Mouse (Mus musculus): ENCODE data around the gene Ctss.

Gene Ctss

GRCm38 (mm10) chr3:95526622-95527211 is at the start of gene Ctss:
Gene Ctss (plus strand): TSS chr3:95526786.
- no peak for DNase-seq (ENCODE audit: inconsistent age in 2 of 2, low spot score in 1 of 2)

DNA sequence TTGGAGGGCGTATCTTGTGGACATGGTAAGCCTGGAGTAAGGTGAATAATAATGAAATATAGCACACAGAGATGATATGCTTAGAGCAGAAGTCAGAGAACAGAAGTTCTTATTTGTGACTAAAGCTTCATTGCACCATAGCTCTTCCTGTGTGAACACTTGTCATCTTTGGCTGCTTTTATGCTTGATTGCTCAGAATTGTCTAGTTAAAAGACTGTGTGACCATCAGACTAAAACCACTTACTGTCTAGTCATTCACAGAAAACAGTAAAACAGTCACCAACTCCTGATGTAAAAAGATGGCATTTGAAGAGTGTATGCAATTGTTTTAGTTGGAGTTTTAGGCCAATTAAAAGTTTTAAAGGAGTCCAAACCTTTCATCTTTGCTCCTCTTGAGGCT is 47.6 kb upstream of the Ctss start:
- no peak for DNase-seq (ENCODE audit: inconsistent age in 2 of 2, low spot score in 1 of 2)

DNA sequence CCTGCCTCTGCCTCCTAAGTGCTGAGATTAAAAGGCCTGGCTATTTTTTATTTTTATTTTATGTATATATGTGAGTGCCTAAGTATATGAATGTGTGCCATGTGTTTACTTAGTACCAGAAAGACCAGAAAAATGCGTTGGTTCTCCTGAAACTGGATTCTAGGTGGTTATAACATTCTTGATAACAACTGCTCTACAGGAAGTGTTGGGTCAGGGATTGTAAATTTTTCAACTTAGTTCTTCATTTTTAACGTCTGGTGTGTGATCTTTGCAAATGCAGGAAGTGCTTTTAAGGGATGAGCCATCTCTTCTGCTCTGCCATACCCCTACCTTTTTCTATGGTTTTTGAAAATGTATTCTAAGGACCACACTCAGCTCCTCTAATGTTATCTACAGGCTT is 40.2 kb upstream of the Ctss start:
- DNase-seq (ENCODE audit: inconsistent age in 2 of 2, low spot score in 1 of 2), result no peak

GRCm38 (mm10) chr3:95488679-95489078 is 37.9 kb upstream of the Ctss start:
- DNase-seq (ENCODE audit: inconsistent age in 2 of 2, low spot score in 1 of 2), result no peak

GRCm38 (mm10) chr3:95490238-95490637 is 36.3 kb upstream of the Ctss start:
- no peak for DNase-seq (ENCODE audit: inconsistent age in 2 of 2, low spot score in 1 of 2)

- DNase-seq (ENCODE audit: inconsistent age in 2 of 2, low spot score in 1 of 2), result peak; percentile 53 to 84
Observed at GRCm38 (mm10) chr3:95494342-95494741, 32.2 kb upstream of the Ctss start.

- peak in 1 of 2 experiments; percentile 29 for DNase-seq (ENCODE audit: inconsistent age in 2 of 2, low spot score in 1 of 2)
Observed at GRCm38 (mm10) chr3:95498229-95498628, 28.4 kb upstream of the Ctss start.

DNA sequence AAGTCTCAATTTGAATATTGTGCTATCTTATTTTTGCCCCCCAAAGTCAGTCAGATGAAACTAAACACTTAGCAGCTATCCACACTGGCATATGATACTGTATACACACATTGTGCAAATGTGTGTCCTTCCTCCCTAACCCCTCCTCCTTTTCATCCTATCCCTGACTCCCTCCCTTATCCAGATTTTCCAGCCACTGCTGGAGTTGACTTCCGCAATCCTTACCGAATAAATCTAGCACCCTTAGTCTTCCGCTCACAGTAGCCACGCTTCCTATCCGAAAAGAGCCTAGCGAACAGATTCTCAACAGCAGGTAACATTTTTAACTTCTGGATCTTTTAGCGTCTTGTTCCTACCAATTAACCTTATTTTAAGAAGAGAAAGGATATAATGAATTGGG is 27.6 kb upstream of the Ctss start, which contains the start of gene Ctsk:
Gene Ctsk, plus strand, starts transcription at position 233 of the 400 bp plus-strand sequence.
- no peak for DNase-seq (ENCODE audit: inconsistent age in 2 of 2, low spot score in 1 of 2)

DNA sequence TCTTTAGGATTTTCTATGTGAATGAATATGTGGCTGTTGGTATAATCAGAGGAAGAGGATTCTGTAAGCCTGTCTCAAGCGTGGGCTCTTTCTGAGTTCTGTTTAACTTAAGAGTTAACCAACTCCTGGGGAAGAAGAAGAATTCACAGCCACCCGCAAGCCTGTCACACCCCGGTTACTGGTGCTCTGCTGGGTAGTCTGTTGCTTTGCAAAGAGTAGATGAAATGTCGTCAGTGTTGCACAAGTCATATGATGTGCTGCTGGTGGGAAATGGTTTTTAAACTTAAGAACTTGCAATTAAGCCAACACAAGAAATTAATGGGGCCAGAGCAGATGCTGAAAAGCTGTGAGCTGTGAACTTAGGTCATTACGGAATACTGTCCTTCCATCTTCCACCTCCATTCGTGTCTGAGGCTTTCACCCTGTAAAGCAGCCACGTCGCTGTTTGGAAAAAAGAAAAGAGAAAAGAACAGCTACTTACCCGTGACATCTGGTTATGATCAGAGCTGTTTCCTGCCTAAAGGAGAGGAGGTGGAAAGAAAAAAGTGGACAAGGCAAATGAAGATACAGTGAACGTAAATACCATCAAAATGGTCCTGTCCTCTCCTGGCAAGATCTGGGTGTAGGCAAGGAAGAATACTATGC is 27.0 kb upstream of the Ctss start:
- no peak for DNase-seq (ENCODE audit: inconsistent age in 2 of 2, low spot score in 1 of 2)

GRCm38 (mm10) chr3:95502312-95502711 is 24.3 kb upstream of the Ctss start:
- no peak for DNase-seq (ENCODE audit: inconsistent age in 2 of 2, low spot score in 1 of 2)

DNA sequence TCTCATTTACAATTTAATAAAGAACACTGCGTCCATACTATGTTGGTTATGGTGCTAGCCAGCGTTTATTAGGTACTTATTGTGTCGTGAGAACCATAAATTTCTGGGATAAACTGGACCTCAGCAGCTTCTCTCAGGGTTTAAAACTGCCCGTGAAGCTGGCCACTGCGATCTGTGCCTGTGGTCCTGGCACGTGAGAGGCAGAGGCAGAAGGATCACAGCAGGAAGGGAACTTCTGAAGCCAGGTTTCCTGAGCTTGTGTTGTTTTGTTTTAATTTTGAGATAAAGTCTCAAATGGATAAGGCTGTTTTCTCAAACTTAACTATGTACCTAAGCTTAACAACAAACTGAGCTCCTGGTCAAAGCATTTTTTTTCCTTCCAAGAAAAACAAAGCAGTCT is 17.2 kb upstream of the Ctss start:
- DNase-seq (ENCODE audit: inconsistent age in 2 of 2, low spot score in 1 of 2), result no peak

GRCm38 (mm10) chr3:95511611-95512180 is 14.9 kb upstream of the Ctss start:
- peak; percentile 45 to 55 for DNase-seq (ENCODE audit: inconsistent age in 2 of 2, low spot score in 1 of 2)

DNA sequence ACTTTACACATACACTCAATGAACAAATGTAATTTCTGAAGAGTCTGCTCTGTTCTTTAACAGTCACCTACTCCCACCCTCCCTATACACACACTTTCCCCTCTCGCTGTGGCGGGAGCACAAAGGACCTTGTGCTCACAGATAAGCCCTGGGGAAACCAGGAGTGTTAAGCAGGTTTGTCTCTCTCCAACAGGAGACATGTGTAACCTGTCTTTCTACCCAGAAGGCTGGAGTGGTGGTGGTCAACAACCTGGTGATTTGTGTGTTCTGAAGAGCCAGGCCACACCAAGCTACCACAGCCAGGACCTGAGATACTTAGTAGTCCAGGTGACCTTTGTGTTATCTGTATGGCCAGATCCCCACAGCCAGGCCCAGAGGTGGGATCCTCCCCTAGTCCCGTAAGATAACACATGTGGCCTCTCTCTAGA is 10.0 kb upstream of the Ctss start:
- no peak for DNase-seq (ENCODE audit: inconsistent age in 2 of 2, low spot score in 1 of 2)

GRCm38 (mm10) chr3:95517493-95517898 is 9.1 kb upstream of the Ctss start:
- DNase-seq (ENCODE audit: inconsistent age in 2 of 2, low spot score in 1 of 2), result peak; percentile 73 to 90

- DNase-seq (ENCODE audit: inconsistent age in 2 of 2, low spot score in 1 of 2), result no peak
Observed at GRCm38 (mm10) chr3:95518891-95519290, 7.7 kb upstream of the Ctss start.

DNA sequence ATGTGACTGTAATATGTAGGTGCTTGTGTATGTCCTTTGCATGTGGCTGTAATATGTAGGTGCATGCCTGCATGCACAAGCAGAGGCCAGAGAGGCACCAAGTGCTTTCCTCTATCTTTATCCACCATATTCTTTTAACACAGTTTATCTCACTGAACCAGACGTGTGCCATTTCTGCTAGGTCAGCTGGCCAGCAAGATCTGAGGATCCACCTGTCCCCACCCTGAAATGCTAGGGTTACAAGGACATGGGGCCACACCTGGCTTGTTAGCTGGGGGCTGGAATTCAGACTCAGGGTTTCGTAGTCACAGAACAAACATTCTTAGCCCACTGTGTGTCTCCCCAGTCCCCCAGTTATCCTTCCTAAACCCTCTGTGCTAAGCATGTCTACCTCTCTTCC is 7.3 kb upstream of the Ctss start:
- no peak for DNase-seq (ENCODE audit: inconsistent age in 2 of 2, low spot score in 1 of 2)

- no peak for DNase-seq (ENCODE audit: inconsistent age in 2 of 2, low spot score in 1 of 2)
Observed at GRCm38 (mm10) chr3:95520100-95520499, 6.5 kb upstream of the Ctss start.

- DNase-seq (ENCODE audit: inconsistent age in 2 of 2, low spot score in 1 of 2), result peak in 1 of 2 experiments; percentile 44
Observed at GRCm38 (mm10) chr3:95521168-95521567, 5.4 kb upstream of the Ctss start.

- DNase-seq (ENCODE audit: inconsistent age in 2 of 2, low spot score in 1 of 2), result no peak
Observed at GRCm38 (mm10) chr3:95523662-95524061, 2.9 kb upstream of the Ctss start.

DNA sequence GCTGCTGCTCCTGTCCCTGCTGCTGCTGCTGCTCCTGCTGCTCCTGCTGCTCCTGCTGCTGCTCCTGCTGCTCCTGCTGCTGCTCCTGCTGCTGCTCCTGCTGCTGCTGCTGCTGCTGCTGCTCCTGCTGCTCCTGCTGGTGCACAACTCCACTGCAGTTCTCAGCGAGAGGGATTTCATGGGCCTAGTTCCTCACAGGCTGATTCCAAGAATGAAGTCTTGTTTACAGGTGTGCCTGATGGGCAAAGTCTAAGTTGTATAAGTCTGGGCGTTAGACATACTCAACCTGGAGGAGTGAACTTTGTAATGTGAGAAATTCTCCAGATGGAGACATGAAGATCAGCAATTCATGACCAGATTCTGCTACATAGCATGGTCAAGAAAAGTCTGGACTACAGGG is 1.9 kb upstream of the Ctss start:
- no peak for DNase-seq (ENCODE audit: inconsistent age in 2 of 2, low spot score in 1 of 2)

GRCm38 (mm10) chr3:95526111-95526510 is 475 bp upstream of the Ctss start:
- no peak for DNase-seq (ENCODE audit: inconsistent age in 2 of 2, low spot score in 1 of 2)

GRCm38 (mm10) chr3:95529814-95530213 is 3.2 kb downstream of the Ctss start:
- DNase-seq (ENCODE audit: inconsistent age in 2 of 2, low spot score in 1 of 2), result no peak

DNA sequence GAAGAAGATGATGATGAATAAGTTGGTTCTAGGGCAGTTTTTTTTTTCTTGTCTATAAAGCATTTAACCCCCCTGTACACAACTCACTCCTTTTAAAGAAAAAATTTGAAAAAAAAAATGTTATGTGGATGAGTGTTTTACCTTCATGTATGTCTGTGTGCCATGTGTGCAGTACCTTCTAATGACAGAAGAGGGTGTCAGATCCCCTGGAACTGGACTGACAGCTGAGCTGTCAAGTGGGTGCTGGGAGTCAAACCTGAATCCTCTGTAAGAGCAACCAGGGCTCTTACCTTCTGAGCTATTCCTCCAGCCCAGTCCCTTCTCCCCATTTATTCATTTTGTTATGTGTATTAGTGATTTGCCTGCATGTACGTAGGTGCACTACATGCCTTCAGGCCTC is 4.4 kb downstream of the Ctss start:
- no peak for DNase-seq (ENCODE audit: inconsistent age in 2 of 2, low spot score in 1 of 2)
